33 mouse cellular contexts compared by ENCODE assay signal in genomic region chr13:3788588-3788987, GRCm38 (mm10). TPM values are rescaled to one million over a fixed set of nuclear protein-coding genes. Genes with fewer than 3 reads are reported as not detected.
DNase-seq lines count a peak whose midpoint lies in the region; ATAC-seq and TF ChIP-seq lines count a peak whose summit lies in the region.
"Had no signal": no experiment of that assay in that cellular context is flagged by ENCODE, and none has a peak within 500 bp of the region (broad histone marks: within the 10 kb centered on the region; RNA-seq: fewer than 3 reads in every experiment).

No protein-coding gene starts in this region.

- peaks cover 5% of the 10 kb centered on the region; the same call in 1 of the 2 replicates for H3K4me1 ChIP-seq in intestine, embryonic 14.5 days (replicated peaks; ENCODE audit: control insufficient read depth, insufficient read depth, low read length)
- H3K4me1 ChIP-seq in intestine, postnatal 0 days (replicated peaks; ENCODE audit: control insufficient read depth, insufficient read depth, low read length): peaks cover 13% of the 10 kb centered on the region
- H3K4me1 ChIP-seq: hindbrain, embryonic 10.5 days; kidney, embryonic 15.5 days; liver, embryonic 15.5 days; neural tube, embryonic 13.5 days had no signal

- no peak for TF ChIP-seq CTCF in intestine, postnatal 0 days (IDR thresholded peaks at IDR 0.05; ENCODE audit: low read depth)

- H3K4me2 ChIP-seq in intestine, embryonic 14.5 days (ENCODE audit: low read length): no peak overlapping the region
- no peak overlapping the region for H3K4me2 ChIP-seq in intestine, postnatal 0 days (replicated peaks; ENCODE audit: low read depth)
- H3K4me2 ChIP-seq: heart, embryonic 13.5 days; kidney, embryonic 15.5 days; limb, embryonic 12.5 days; liver, embryonic 15.5 days; lung, embryonic 15.5 days; midbrain, embryonic 11.5 days; neural tube, embryonic 13.5 days had no signal

- ATAC-seq in intestine, embryonic 14.5 days (replicated peaks; ENCODE audit: low FRiP score, low TSS enrichment, low read depth): peak; percentile 28; the same call in 1 of the 2 replicates
- no peak for ATAC-seq in intestine, postnatal 0 days
- ATAC-seq: forebrain, embryonic 14.5 days; hindbrain, embryonic 16.5 days had no signal

- no peaks in the 10 kb centered on the region for H3K9me3 ChIP-seq in intestine, embryonic 14.5 days (ENCODE audit: control insufficient read depth, low read length)
- H3K9me3 ChIP-seq in intestine, postnatal 0 days (ENCODE audit: control insufficient read depth): no peaks in the 10 kb centered on the region
- H3K9me3 ChIP-seq: heart, embryonic 13.5 days; hindbrain, embryonic 10.5 days; kidney, embryonic 15.5 days; limb, embryonic 12.5 days; liver, embryonic 15.5 days; lung, embryonic 15.5 days; neural tube, embryonic 13.5 days had no signal

- H3K36me3 ChIP-seq in intestine, embryonic 14.5 days (ENCODE audit: control insufficient read depth, insufficient read depth, low read length): no peaks in the 10 kb centered on the region
- no peaks in the 10 kb centered on the region for H3K36me3 ChIP-seq in intestine, postnatal 0 days (ENCODE audit: control insufficient read depth, insufficient read depth)
- H3K36me3 ChIP-seq: heart, embryonic 13.5 days; hindbrain, embryonic 10.5 days; kidney, embryonic 15.5 days; limb, embryonic 12.5 days; liver, embryonic 15.5 days; lung, embryonic 15.5 days; neural tube, embryonic 13.5 days had no signal

- H3K27me3 ChIP-seq in intestine, embryonic 14.5 days (replicated peaks; ENCODE audit: control insufficient read depth, insufficient read depth, low read length): no peaks in the 10 kb centered on the region
- H3K27me3 ChIP-seq in intestine, postnatal 0 days (replicated peaks; ENCODE audit: control insufficient read depth, insufficient read depth, low read length): no peaks in the 10 kb centered on the region
- H3K27me3 ChIP-seq: heart, embryonic 13.5 days; kidney, embryonic 15.5 days; limb, embryonic 12.5 days; liver, embryonic 15.5 days; lung, embryonic 15.5 days; neural tube, embryonic 13.5 days had no signal

- no peak overlapping the region for H3K4me3 ChIP-seq in intestine, embryonic 14.5 days (ENCODE audit: low read depth, low read length)
- no peak overlapping the region for H3K4me3 ChIP-seq in intestine, postnatal 0 days (ENCODE audit: low read depth, low read length)
- H3K4me3 ChIP-seq: heart, adult 2 months; heart, embryonic 13.5 days; hindbrain, embryonic 10.5 days; kidney, embryonic 15.5 days; layer of hippocampus, adult 2 months; left cerebral cortex, adult 2 months; limb, embryonic 12.5 days; liver, embryonic 15.5 days; lung, embryonic 15.5 days; neural tube, embryonic 13.5 days had no signal

- H3K9ac ChIP-seq in intestine, embryonic 14.5 days (ENCODE audit: low read length): no peak overlapping the region
- H3K9ac ChIP-seq in intestine, postnatal 0 days (ENCODE audit: low read depth, low read length): no peak overlapping the region
- H3K9ac ChIP-seq: heart, embryonic 13.5 days; kidney, embryonic 15.5 days; limb, embryonic 12.5 days; liver, embryonic 15.5 days; lung, embryonic 15.5 days; neural tube, embryonic 13.5 days had no signal

- H3K27ac ChIP-seq in intestine, embryonic 14.5 days (ENCODE audit: low read depth): no peak overlapping the region
- peak overlapping the region; percentile 73; the same call in 1 of the 2 replicates for H3K27ac ChIP-seq in intestine, postnatal 0 days (ENCODE audit: low read depth, low read length)
- H3K27ac ChIP-seq: heart, adult 2 months; heart, embryonic 13.5 days; hindbrain, embryonic 10.5 days; kidney, embryonic 15.5 days; layer of hippocampus, adult 2 months; left cerebral cortex, adult 2 months; limb, embryonic 12.5 days; liver, embryonic 15.5 days; lung, embryonic 15.5 days; neural tube, embryonic 13.5 days had no signal

- WGBS in intestine, embryonic 14.5 days: 73% methylated on average over 2 of the region's 2 CpGs
- 62% methylated on average over 2 of the region's 2 CpGs for WGBS in intestine, postnatal 0 days

- DNase-seq in kidney, postnatal 10 days: peak; percentile 22
- no peak for DNase-seq in kidney, adult 8-10 months
- DNase-seq in intestine, embryonic 14.5 days (ENCODE audit: low spot score): no peak
- DNase-seq in cerebellum, adult 11-12 months: no peak
- no peak for DNase-seq in urinary bladder, postnatal 4 days (ENCODE audit: low spot score in 2 of 2)
- DNase-seq: adrenal gland, adult 2 months; adrenal gland, postnatal 36 days; B cell, adult 2 months; cerebellum, adult 8-10 months; cerebellum, postnatal 25 days; gastrocnemius, postnatal 25 days; heart, adult 2 months; heart, postnatal 10 days; kidney, adult 11 months; kidney, postnatal 36 days; lung, postnatal 36 days; thymus, adult 2 months; thymus, postnatal 36 days had no signal

RNA-seq across cellular contexts. Expression of gene Calml3, which starts 15.5 kb away (rescaled TPM):
- polyA plus RNA-seq in intestine, embryonic 14.5 days (2014; fragmentation: Nextera tagmentation; extraction: Ambion mirVana): not detected in 2 replicates
- polyA plus RNA-seq in intestine, postnatal 0 days (2015; fragmentation: Nextera tagmentation; extraction: Ambion mirVana): not detected in 2 replicates
- polyA plus RNA-seq: adrenal gland, adult 2 months; forebrain, embryonic 14.5 days; frontal cortex, adult 2 months; heart, embryonic 13.5 days; hindbrain, embryonic 16.5 days; liver, adult 2 months; liver, embryonic 15.5 days; midbrain, embryonic 11.5 days; neural tube, embryonic 13.5 days had no signal

RNA-seq across cellular contexts. Expression of gene Calm4, which starts 49.0 kb away (rescaled TPM):
- polyA plus RNA-seq in intestine, embryonic 14.5 days (2014; fragmentation: Nextera tagmentation; extraction: Ambion mirVana): not detected in 2 replicates
- not detected in 2 replicates for polyA plus RNA-seq in intestine, postnatal 0 days (2015; fragmentation: Nextera tagmentation; extraction: Ambion mirVana)
- polyA plus RNA-seq: adrenal gland, adult 2 months; forebrain, embryonic 14.5 days; frontal cortex, adult 2 months; heart, adult 2 months; heart, embryonic 13.5 days; hindbrain, embryonic 10.5 days; limb, embryonic 12.5 days; liver, adult 2 months; liver, embryonic 15.5 days; lung, embryonic 15.5 days; midbrain, embryonic 11.5 days; neural tube, embryonic 13.5 days had no signal
